Mouse (Mus musculus) kidney, embryonic 16.5 days (tissue): ENCODE data around the gene Atg2b. TPM values are rescaled to one million over a fixed set of nuclear protein-coding genes. Genes with fewer than 3 reads are reported as not detected.

Experiments
- ATAC-seq: fragments of 200-750 bp; cut with Nextera tagmentation; 2 replicates; pipeline ENCODE4 v1.8.0; 2017; ENCODE audit warnings: moderate TSS enrichment; ENCODE audit not compliant: low FRiP score, low TSS enrichment
- H3K27ac ChIP-seq: fragments of 300-500 bp; sonication (generic); 2 replicates; pipeline ENCODE4 v1.5.1; 2014; ENCODE audit warnings: low read length
- H3K27me3 ChIP-seq: fragments of 300-500 bp; sonication (generic); 2 replicates; pipeline ENCODE4 v1.6.1; 2014; ENCODE audit warnings: low read length, control low read depth, mixed read lengths; ENCODE audit not compliant: insufficient read depth
- H3K36me3 ChIP-seq: fragments of 300-500 bp; sonication (generic); 2 replicates; pipeline ENCODE4 v1.6.1; 2014; ENCODE audit warnings: low read length, control low read depth, mixed read lengths; ENCODE audit not compliant: insufficient read depth
- H3K4me1 ChIP-seq: fragments of 300-500 bp; sonication (generic); 2 replicates; pipeline ENCODE4 v1.6.1; 2014; ENCODE audit warnings: low read length, control low read depth, mixed read lengths; ENCODE audit not compliant: insufficient read depth
- H3K4me2 ChIP-seq: fragments of 300-500 bp; sonication (generic); replicated peaks from 2 replicates; pipeline ENCODE4 v1.6.1; 2014; ENCODE audit warnings: low read depth, low read length
- H3K4me3 ChIP-seq: fragments of 300-500 bp; sonication (generic); 2 replicates; pipeline ENCODE4 v1.5.1; 2014; ENCODE audit warnings: mild to moderate bottlenecking, low read length
- H3K9ac ChIP-seq: fragments of 300-500 bp; sonication (generic); replicated peaks from 2 replicates; pipeline ENCODE4 v1.6.1; 2014; ENCODE audit warnings: low read length
- H3K9me3 ChIP-seq: fragments of 300-500 bp; sonication (generic); 2 replicates; pipeline ENCODE4 v1.6.1; 2016; ENCODE audit warnings: low read length, control low read depth
- WGBS: fragments of 180-500 bp; shearing (Covaris S2); extraction: QIAGEN DNeasy Blood & Tissue Kit; methylation state at CpG from one replicate; pipeline ENCODE4 v1.1.7; 2014; 5-methylcytosine and 5-hydroxymethylcytosine counted together
- polyA plus RNA-seq: library from polyadenylated mRNA; unstranded; fragments of >200 nt; fragmentation: Nextera tagmentation; extraction: Ambion mirVana; gene quantifications from 2 replicates; pipeline ENCODE4 v1.2.1, GENCODE M21; 2015

Atg2b gene
- polyA plus RNA-seq, 1 experiment from 2014 or later = 12.3 TPM

DNA sequence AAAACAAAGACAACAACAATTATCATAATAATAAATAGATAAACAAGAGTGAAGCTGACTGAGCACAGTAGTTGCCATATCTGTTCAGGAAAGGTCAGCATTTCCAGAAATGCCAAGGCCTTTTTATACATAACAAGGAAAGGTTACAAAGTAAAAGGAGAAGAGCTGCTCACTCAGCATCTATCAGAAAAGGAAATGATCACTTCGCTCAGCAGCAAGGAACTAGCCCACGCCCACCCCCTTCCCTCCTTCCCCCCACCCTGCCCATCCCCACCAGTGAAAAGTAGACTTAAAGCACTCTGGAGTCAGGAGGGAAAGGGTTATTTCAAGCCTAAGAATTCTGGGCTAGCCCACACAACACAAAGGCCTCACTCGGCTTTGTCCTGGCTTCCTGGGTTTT is 35.2 kb upstream of the Atg2b start:
- no peaks in the 10 kb centered on the region for H3K36me3 ChIP-seq
- H3K4me3 ChIP-seq = no peak overlapping the region
- WGBS = 69% methylated on average over 3 of the region's 3 CpGs
- no peaks in the 10 kb centered on the region for H3K4me1 ChIP-seq
- H3K27ac ChIP-seq = no peak overlapping the region
- no peaks in the 10 kb centered on the region for H3K9me3 ChIP-seq
- no peak for ATAC-seq
- no peak overlapping the region for H3K9ac ChIP-seq
- no peak overlapping the region for H3K4me2 ChIP-seq
- no peaks in the 10 kb centered on the region for H3K27me3 ChIP-seq

GRCm38 (mm10) chr12:105718616-105719015 is 33.6 kb upstream of the Atg2b start:
- Histone ChIP-seq H3K27ac (no peak overlapping the region), H3K36me3 (no peaks in the 10 kb centered on the region), H3K4me1 (no peaks in the 10 kb centered on the region), H3K4me3 (peak overlapping the region; percentile 8; the same call in 1 of the 2 replicates), H3K9ac (no peak overlapping the region), H3K4me2 (0 out of 2 replicates have a peak overlapping the region, but pooled peaks have one; percentile 14), H3K27me3 (no peaks in the 10 kb centered on the region), H3K9me3 (no peaks in the 10 kb centered on the region)
- no peak for ATAC-seq
- 59% methylated on average over 17 of the region's 17 CpGs for WGBS

- ATAC-seq = peak; percentile 97
- 11% methylated on average over 22 of the region's 22 CpGs for WGBS
- Histone ChIP-seq H3K4me1 (peaks cover 9% of the 10 kb centered on the region), H3K9ac (no peak within 1 kb of the TSS), H3K4me2 (peak within 1 kb of the TSS; percentile 55), H3K4me3 (peak within 1 kb of the TSS; percentile 11; the same call in 1 of the 2 replicates), H3K9me3 (no peaks in the 10 kb centered on the region), H3K27ac (no peak within 1 kb of the TSS), H3K27me3 (no peaks in the 10 kb centered on the region), H3K36me3 (no peaks in the 10 kb centered on the region)
Observed at GRCm38 (mm10) chr12:105705799-105706487, 20.9 kb upstream of the Atg2b start, which contains the start of gene Ak7. Gene Ak7 (plus strand): TSS chr12:105705976.

DNA sequence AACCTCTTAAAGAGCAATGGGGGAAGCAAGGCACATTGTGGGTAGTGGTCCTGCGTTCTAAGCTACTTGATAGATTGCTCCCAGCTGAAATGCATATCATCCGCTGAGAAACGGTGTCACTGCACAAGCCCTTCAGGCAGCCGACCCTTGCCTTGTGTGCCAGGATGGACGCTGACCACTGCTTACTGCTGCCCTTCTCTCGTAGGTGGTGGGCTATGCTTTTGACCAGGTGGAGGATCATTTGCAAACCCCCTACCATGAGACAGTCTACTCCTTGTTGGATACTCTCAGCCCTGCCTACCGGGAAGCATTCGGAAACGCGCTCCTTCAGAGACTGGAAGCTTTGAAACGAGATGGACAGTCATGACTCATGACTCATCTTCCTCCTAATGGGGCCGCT is 15.4 kb upstream of the Atg2b start:
- Histone ChIP-seq H3K4me3 (no peak overlapping the region), H3K36me3 (peaks cover 10% of the 10 kb centered on the region; the same call in 1 of the 2 replicates), H3K4me2 (no peak overlapping the region), H3K9me3 (no peaks in the 10 kb centered on the region), H3K9ac (no peak overlapping the region), H3K27me3 (no peaks in the 10 kb centered on the region), H3K4me1 (peaks cover 4% of the 10 kb centered on the region), H3K27ac (no peak overlapping the region)
- ATAC-seq = no peak
- 92% methylated on average over 12 of the region's 12 CpGs for WGBS

- ATAC-seq = no peak
- no peaks in the 10 kb centered on the region for H3K4me1 ChIP-seq
- no peak overlapping the region for H3K9ac ChIP-seq
- H3K27me3 ChIP-seq = no peaks in the 10 kb centered on the region
- H3K9me3 ChIP-seq = no peaks in the 10 kb centered on the region
- H3K36me3 ChIP-seq = peaks cover 10% of the 10 kb centered on the region; the same call in 1 of the 2 replicates
- no peak overlapping the region for H3K27ac ChIP-seq
- H3K4me2 ChIP-seq = no peak overlapping the region
- WGBS = 88% methylated on average over 8 of the region's 8 CpGs
- H3K4me3 ChIP-seq = no peak overlapping the region
Observed at GRCm38 (mm10) chr12:105697104-105697780, 12.2 kb upstream of the Atg2b start.

DNA sequence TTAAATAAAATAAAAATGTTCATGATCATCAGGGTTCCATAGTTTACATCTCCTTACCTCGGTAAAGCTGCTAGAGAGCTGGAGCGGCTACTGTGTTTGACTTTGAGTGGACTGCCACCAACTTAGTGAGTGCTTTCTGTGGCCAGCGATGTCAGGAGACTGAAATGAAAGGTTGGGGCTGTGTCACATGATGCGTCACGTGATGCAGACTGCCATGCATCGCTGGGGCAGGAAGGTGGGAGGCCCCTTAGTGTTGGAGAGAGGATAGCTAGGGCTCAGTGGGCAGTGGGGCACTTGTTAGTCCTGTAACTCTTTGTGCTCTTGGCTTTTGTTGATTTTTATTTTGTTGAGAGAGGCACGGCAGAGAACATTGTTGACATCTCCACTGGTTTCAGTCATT is 10.8 kb upstream of the Atg2b start:
- ATAC-seq = no peak
- Histone ChIP-seq H3K27me3 (no peaks in the 10 kb centered on the region), H3K9me3 (no peaks in the 10 kb centered on the region), H3K4me1 (no peaks in the 10 kb centered on the region), H3K4me2 (no peak overlapping the region), H3K9ac (no peak overlapping the region), H3K4me3 (no peak overlapping the region), H3K36me3 (peaks cover 16% of the 10 kb centered on the region; the same call in 1 of the 2 replicates), H3K27ac (no peak overlapping the region)
- WGBS = 82% methylated on average over 7 of the region's 7 CpGs

DNA sequence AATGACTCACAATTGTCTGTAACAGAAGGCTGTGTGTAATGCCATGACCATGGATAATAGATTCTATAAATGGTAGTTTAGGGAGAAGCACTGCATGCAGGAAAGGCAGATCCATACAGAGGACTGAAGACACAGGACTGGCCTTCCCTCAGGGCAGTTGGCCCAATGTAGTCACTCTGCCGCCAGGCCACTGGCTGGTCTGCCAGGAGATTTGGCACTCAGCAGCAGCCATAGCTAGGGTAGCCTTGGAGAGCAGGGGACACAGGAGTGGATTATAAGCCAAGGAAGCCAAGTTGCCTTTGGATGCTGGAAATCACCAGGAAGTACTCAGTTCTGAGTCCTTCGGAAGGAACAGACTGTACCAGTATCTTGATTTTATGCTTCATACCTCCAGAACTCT is 9.0 kb upstream of the Atg2b start:
- no peak overlapping the region for H3K4me2 ChIP-seq
- H3K4me3 ChIP-seq = no peak overlapping the region
- no peaks in the 10 kb centered on the region for H3K4me1 ChIP-seq
- no peaks in the 10 kb centered on the region for H3K27me3 ChIP-seq
- H3K9ac ChIP-seq = no peak overlapping the region
- no peak overlapping the region for H3K27ac ChIP-seq
- no peak for ATAC-seq
- peaks cover 14% of the 10 kb centered on the region; the same call in 1 of the 2 replicates for H3K36me3 ChIP-seq
- WGBS = 93% methylated on average over 2 of the region's 2 CpGs
- H3K9me3 ChIP-seq = no peaks in the 10 kb centered on the region

GRCm38 (mm10) chr12:105689435-105689834 is 4.4 kb upstream of the Atg2b start:
- H3K9me3 ChIP-seq = no peaks in the 10 kb centered on the region
- no peak for ATAC-seq

GRCm38 (mm10) chr12:105688546-105688945 is 3.5 kb upstream of the Atg2b start:
- H3K36me3 ChIP-seq = peaks cover 13% of the 10 kb centered on the region; the same call in 1 of the 2 replicates
- no peak overlapping the region for H3K27ac ChIP-seq
- H3K4me2 ChIP-seq = no peak overlapping the region
- peaks cover 15% of the 10 kb centered on the region for H3K4me1 ChIP-seq
- no peaks in the 10 kb centered on the region for H3K9me3 ChIP-seq
- WGBS = 89% methylated on average over 4 of the region's 4 CpGs
- ATAC-seq = no peak
- H3K27me3 ChIP-seq = no peaks in the 10 kb centered on the region
- H3K9ac ChIP-seq = no peak overlapping the region
- no peak overlapping the region for H3K4me3 ChIP-seq

More at GRCm38 (mm10) chr12:105689435-105689834, 4.4 kb upstream of the Atg2b start:
- H3K9ac ChIP-seq = no peak overlapping the region
- no peak overlapping the region for H3K4me3 ChIP-seq
- H3K27ac ChIP-seq = no peak overlapping the region
- WGBS = 87% methylated on average over 13 of the region's 13 CpGs
- H3K27me3 ChIP-seq = no peaks in the 10 kb centered on the region
- no peak overlapping the region for H3K4me2 ChIP-seq
- peaks cover 13% of the 10 kb centered on the region; the same call in 1 of the 2 replicates for H3K36me3 ChIP-seq
- peaks cover 9% of the 10 kb centered on the region for H3K4me1 ChIP-seq

GRCm38 (mm10) chr12:105687416-105687815 is 2.4 kb upstream of the Atg2b start:
- WGBS = 84% methylated on average over 4 of the region's 4 CpGs
- ATAC-seq = no peak

More at GRCm38 (mm10) chr12:105687416-105687815, 2.4 kb upstream of the Atg2b start:
- Histone ChIP-seq H3K36me3 (peaks cover 13% of the 10 kb centered on the region; the same call in 1 of the 2 replicates), H3K4me3 (no peak overlapping the region), H3K4me1 (peaks cover 23% of the 10 kb centered on the region), H3K4me2 (no peak overlapping the region), H3K9me3 (no peaks in the 10 kb centered on the region), H3K9ac (no peak overlapping the region), H3K27me3 (no peaks in the 10 kb centered on the region), H3K27ac (no peak overlapping the region)
